Mouse (Mus musculus): ENCODE data around the gene Fgd5. TPM values are rescaled to one million over a fixed set of nuclear protein-coding genes. Genes with fewer than 3 reads are reported as not detected.
A peak's percentile ranks its signal among the peaks of the same experiment; 100 is the strongest.

Gene Fgd5
- total RNA-seq, 2 experiments from 2014 or later, result 0.61 TPM; not detected in 1

DNA sequence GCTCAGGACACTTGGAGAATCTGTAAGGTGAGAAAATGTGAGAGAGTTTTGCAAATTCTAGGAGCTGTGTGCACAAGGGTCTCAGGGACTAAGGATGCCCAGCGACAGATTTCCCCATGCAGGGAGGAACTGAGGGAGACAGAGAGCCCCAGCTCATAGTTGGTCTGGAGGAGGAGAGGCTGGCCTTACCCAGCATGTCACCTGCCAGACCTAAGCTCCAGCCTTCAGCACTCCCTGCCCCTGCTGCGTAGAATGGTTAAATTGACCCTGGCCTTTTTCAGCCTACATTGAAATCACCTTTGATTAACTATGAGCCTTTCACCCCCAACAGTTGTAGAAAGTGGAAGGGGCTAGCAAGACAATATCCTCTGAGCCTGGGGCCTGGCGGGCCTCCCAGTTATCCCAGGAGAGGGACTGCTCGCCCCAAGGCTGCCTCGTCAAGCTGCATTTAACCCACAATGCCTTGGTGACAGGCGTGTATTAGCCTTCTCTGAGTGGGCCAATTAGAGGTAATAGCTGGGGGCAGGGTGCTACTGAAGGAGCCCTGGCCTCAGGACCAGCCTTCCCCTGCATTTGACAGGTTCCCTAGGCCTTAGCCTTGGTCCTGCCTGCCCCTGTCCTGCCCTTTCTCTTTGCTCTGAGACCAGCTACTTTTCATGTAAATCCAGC lies 25.6 kb downstream of the Fgd5 start:
- no peak for ATAC-seq (replicated peaks; ENCODE audit: low FRiP score, poor library complexity, severe bottlenecking)

DNA sequence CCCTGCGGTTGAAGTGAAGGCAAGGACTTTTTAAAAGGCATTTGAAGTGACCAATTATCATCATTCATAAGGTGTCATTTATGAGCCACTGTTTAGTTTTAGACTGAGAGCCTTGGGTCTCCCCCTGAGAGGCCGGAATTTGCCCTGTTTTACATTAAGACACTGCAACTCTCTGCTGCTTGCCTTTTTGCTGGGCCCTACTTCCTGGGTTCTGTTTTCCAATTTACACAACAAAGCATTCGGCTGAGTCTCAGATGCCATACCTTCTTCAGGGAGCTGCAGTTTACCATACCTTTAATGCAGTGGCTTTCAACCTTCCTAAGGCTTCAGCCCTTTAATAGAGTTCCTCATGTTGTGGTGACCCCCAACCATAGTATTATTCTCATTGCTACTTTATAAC lies 26.1 kb downstream of the Fgd5 start:
- ATAC-seq (replicated peaks; ENCODE audit: low FRiP score, poor library complexity, severe bottlenecking), result no peak

DNA sequence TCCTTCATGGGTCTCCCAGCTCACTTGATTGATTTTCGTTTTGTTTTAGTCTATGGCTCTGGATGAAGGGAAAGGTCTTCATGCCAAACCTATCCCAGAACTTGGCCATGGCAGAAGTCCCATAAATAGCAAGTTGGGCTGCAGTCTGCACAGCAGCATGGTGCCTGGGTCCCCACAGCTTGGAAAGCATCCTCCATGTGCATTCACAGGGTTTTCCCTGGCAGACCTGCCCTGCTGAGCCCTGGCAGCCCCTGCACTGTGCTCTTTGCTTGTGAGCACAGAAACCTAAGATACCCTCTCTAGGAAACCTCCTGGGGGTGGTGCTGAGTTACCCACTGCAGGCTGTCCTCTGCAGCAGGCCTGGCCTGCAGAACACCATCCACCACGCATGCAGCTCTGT lies 32.2 kb downstream of the Fgd5 start:
- no peak for ATAC-seq (replicated peaks; ENCODE audit: low FRiP score, poor library complexity, severe bottlenecking)

DNA sequence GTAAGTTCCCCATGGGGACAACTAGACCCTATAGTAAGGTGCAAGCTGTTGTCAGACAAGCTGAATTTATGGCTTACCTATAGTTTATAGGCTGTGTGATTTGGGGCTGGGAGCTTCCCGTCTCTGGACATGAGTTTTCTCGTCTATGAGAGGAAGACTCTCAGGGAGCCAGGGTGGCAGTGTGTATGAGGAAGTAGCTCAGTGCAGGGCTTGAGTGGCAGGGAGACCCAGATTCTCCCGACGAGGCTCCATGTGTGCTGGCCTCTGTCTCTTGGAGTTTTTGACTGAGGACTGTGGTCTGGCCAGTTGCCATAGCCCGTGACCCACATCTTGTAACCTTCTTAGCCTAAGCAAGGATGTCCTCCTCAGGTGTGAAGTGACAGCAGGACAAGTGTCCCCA lies 33.7 kb downstream of the Fgd5 start:
- no peak for ATAC-seq (replicated peaks; ENCODE audit: low FRiP score, poor library complexity, severe bottlenecking)

DNA sequence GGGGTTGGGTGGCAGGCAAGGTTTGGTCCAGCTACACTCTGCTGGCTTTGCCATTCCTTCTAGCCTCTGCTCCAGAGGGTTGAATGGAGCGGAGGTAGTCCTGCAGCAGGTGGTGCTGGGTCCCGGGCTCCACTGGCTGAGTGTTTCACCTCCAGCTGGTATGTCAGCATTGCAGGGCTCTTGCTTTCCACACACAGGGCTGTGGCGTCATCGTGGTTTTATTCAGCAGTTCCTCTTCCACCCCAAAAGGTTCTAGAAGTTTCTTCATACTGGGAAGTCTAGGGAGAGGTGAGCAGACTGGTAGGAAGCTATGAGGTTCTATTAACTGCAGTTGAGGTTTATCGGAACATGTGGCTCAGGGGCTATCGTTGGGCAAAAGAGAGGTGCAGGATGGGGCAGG lies 34.4 kb downstream of the Fgd5 start:
- ATAC-seq (replicated peaks; ENCODE audit: low FRiP score, poor library complexity, severe bottlenecking), result no peak

DNA sequence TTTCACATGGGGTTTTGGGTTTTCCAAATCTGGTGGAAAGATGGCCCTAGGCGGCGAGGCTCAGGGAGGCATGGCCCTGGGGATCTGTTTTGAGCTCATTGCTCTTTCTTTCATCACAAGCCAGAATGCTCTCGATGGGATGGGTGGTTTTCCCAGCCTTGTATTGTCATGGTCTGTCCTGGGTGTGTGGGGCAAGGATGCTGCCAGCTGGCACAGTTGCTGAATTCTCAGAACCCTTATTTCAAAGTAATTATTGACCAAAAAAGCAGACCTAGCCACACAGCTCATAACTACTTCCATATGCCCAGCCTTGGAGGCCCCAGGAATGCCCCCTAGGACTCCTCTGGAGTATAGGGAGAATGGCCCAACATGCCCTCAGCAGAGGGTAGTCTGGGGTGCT lies 34.9 kb downstream of the Fgd5 start:
- ATAC-seq (replicated peaks; ENCODE audit: low FRiP score, poor library complexity, severe bottlenecking), result no peak

DNA sequence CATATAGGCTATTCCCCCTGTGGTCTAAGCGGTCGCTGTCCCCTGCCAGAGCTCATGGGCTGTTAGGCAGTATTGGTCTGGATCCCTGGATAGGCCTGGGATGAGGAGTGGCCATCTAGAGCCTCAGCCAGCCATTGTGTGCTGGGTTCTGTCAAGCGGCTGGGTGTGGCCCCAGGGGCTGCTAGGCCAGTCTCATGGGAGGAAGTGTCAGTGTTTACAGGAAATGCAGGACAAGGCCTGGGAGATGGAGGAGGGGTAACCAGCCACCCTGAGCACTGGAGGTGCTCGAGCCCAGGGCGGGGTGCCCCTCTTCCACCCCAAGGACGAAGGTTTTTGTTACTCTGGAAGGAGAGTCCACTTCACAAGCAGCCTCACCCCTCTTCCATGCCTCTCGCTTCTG lies 36.3 kb downstream of the Fgd5 start:
- ATAC-seq (replicated peaks; ENCODE audit: low FRiP score, poor library complexity, severe bottlenecking), result no peak

DNA sequence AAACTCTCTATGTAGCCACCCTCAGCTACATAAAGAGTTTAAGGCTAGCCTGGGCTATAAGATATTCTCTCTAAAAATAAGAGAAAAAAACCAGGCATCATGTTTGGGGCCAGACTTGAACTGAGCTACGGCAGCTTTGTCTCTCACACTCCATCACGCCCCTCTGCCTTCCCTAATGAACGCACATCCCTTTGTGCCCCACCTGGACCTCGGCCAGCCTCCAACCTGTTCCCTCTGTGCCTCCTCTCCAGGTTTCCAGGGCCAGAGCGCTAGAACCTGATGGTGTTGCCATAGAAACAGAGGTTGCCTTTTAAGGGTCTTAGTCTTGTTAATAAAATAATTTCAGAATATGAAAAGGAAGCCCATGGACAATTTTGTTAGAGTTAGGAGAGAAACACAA lies 37.2 kb downstream of the Fgd5 start:
- no peak for ATAC-seq (replicated peaks; ENCODE audit: low FRiP score, poor library complexity, severe bottlenecking)

DNA sequence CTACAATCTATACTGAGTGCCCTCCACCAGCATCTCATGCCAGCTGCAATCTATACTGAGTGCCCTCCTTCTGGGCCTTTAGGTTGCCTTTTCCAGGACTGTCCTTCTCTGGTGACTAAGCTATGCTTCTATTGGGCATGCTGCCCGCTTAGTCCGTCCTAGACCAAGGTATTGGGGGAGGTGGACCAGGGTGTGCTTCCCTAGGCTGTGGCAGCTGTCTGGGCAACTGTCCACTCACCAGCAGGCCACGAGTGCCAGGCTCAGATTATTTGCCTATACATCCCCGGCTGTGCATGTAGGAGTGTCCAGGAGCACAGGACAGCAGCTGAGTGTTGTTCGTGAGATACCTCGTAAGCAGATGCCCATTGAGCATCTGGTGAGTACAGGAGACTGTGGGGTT lies 38.1 kb downstream of the Fgd5 start:
- ATAC-seq (replicated peaks; ENCODE audit: low FRiP score, poor library complexity, severe bottlenecking), result no peak

DNA sequence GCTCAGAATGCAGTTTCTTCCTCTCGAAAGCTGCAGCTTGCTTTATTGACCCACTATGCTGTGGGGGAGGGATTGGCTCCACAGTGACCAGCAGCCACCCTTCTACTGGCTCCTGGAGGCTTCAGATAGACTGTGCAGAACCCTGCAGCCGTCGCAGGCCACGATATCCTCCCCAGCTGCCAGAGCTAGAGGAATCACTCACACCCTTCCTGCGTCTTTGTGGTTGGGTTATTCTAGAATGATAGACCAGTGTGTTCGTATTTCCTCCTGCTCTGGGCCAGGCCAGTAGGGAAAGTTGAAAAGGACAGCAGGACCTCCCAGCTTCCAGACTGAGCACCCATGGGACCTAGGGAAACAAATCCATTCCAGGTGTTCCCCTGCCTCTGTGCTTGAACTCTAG lies 39.7 kb downstream of the Fgd5 start:
- no peak for ATAC-seq (replicated peaks; ENCODE audit: low FRiP score, poor library complexity, severe bottlenecking)

DNA sequence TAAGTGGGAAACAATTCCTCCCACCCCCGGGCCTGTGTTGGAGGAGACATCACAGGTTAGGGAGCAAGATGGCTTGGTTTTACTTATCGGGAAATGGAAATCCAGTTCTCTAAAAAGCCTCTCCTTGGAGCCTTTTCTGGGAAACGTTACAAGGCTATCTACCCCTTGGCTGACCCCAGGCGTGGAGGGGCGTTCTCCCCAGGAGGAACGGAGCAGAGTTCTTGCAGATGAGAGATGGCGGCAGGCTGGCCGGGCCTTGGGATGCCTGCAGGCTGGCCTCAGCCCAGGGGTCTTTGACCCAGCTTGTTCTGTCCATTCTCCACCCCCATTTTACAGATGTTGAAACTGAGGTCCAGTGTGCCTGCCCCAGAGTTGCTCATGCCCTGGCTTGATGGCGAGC lies 42.4 kb downstream of the Fgd5 start:
- ATAC-seq (replicated peaks; ENCODE audit: low FRiP score, poor library complexity, severe bottlenecking), result no peak

DNA sequence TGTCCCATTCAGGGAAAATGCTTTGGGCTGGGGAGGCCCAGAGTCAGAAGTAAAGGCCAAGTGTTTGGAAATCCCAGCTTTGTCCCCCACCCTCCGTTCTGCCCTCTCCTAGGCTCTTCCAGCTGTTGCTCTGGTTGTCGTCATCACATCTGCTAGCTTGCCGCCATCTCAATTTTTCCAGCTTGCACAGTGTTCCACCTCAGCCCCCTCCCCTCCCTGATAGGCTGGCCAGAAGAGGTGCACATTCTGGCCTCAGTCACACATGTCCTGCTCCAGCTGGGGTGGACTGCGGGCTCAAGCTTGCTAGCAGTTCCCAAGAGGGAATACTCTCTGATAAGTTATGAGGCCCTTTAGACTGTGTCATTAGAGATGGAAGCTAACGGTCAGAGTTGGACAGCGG lies 42.8 kb downstream of the Fgd5 start:
- ATAC-seq (replicated peaks; ENCODE audit: low FRiP score, poor library complexity, severe bottlenecking), result no peak

DNA sequence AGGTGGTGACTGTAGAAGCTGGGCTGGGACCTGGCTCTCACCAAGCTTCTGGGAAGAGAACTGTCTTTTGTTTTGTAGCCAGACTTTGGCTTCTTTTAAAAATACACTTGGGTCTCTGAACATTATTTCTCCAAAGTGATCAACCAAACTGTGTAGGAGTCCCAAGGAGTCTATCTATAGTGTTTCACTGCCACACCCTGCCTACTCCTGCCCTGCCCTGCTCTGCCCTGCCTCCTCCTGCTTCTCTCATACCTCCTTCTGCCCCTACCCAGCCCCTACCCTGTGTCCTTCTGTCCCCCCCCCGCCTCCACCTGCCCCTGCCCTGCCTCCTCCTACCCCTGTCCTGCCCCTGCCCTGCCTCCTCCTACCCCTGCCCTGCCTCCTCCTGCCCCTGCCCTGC lies 46.6 kb downstream of the Fgd5 start:
- ATAC-seq (replicated peaks; ENCODE audit: low FRiP score, poor library complexity, severe bottlenecking), result peak; percentile 62; the same call in 1 of the 2 replicates

DNA sequence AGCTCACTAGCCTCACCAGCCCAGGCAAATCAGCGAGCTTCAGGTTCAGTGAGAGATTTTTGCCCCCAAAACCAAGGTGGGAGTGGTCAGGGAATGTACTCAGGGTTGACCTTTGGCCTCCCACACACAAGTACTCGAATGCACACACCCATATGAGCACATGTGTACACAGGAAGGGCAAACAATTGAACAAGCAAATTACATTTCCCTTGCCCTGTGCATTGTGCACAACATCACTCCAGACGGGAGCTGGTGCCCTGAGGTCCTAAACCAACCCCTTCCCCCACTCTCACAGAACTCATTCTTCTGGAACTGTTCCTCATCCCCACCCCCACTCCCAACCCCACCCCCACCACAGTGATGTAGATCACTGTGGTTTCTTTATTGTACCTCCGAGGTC lies 48.7 kb downstream of the Fgd5 start:
- no peak for ATAC-seq (replicated peaks; ENCODE audit: low FRiP score, poor library complexity, severe bottlenecking)

DNA sequence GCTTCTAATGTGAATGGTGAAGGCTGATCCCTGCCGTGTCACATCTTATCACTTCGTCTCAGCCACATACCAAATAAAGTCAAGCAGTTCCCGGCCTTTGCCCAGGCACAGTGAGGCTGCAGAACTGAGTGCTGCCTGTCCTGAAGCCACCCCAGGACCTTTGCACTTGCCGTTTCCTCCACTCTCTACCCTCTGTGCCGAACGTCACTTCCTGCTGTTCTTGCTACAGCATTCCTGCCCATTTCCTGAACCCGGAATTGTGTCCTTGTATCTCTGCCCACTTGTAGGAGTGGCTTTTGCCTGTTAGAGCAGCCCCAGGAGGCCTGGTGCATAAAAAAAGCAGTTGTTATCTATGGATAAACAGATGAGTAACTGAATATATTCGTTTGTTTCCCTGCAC lies 52.0 kb downstream of the Fgd5 start:
- no peak for ATAC-seq (replicated peaks; ENCODE audit: low FRiP score, poor library complexity, severe bottlenecking)

DNA sequence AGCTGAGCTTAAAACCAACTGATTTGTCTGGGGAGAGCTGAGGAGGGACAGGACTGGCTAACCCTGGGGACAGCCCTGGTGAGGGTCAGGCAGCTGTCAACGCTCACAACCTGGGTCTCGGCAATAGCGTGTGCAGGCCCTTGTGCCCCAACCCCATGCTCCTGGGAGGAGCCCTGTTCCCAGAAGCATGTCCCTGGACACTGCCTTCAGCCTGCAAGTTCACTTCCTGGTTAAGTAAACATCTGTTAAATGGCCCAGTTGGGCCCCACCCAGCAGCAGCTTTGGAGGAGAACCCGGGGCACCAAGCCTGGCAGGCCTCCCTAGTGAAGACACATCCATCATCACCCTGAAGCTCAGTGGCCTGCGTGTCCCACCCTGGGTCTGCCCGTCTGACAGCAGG lies 56.0 kb downstream of the Fgd5 start:
- ATAC-seq (replicated peaks; ENCODE audit: low FRiP score, poor library complexity, severe bottlenecking), result no peak

DNA sequence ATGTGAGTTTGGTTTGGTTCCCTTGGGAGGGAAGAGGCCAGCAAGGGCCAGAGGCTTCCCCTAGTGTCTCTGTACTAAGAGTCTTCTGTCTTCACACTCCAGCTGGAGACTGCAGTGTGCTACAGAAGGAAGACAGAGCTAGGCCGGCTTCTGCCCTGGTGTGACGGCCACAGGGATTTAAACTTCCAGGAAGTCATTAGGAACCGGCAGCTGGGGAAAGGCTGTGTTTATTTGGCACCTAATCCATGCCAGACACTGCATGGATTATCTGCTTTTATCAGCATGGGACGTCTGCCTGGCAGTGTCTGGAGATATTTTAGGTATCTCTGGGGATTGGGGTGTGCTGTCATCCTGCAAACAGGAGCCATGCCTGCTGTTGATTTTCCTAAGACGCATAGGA lies 57.7 kb downstream of the Fgd5 start:
- no peak for ATAC-seq (replicated peaks; ENCODE audit: low FRiP score, poor library complexity, severe bottlenecking)

DNA sequence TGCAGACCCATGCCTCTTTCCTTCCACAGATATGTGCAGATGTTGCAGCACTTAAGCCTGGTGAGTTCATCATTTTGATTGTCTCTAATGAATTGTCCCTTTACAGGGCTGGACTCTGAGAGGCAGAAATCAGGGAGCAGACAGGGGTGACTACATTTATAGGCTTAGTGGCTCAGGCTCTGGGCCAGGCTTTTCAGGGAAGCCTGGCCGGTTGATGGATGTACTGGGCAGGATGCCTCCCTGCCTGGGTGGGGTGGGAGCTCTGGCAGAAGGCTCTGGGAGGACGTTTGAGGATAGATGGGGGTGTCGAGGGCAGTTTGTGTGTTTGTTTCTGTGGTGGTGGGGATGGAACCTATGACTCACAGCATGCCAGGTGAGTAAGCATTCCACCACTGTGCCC lies 59.5 kb downstream of the Fgd5 start:
- no peak for ATAC-seq (replicated peaks; ENCODE audit: low FRiP score, poor library complexity, severe bottlenecking)

DNA sequence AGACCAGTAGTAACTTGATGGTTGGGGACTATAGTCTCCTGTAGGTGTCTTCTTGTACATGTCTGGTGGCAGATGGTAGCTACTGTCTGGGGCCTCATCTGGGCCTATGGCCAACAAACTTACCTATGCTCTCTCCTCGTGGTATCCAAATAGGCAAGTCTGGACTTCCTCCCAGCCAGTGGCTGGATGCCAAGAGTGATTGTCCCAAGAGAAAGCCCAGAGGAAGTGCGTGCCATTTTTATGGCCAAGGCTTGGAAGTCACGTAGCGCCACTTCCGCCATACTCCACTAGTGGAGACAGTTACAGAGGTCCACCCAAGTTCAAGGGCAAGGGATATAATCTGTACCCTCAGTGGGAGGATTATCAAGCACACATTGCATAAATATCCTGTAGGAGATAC lies 62.6 kb downstream of the Fgd5 start:
- ATAC-seq (replicated peaks; ENCODE audit: low FRiP score, poor library complexity, severe bottlenecking), result no peak

DNA sequence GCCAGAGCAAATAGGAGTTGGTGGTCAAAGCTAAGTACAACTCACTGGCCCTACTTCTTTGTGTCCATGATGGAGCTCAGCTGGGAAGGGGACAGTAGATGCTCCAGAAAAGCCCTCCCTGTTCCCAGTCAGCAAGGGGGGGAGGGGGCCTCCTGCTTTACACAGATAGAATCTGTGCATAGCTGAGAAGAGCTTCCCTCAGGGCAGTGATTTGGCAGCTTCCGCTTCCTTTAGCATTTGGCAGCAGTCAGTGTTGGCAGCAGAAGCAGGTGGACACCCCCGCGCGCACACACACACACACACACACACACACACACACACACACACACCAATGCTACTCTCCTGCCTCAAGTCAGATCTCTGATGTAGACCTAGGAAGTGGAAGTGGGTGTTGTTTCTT lies 63.4 kb downstream of the Fgd5 start:
- no peak for ATAC-seq (replicated peaks; ENCODE audit: low FRiP score, poor library complexity, severe bottlenecking)

DNA sequence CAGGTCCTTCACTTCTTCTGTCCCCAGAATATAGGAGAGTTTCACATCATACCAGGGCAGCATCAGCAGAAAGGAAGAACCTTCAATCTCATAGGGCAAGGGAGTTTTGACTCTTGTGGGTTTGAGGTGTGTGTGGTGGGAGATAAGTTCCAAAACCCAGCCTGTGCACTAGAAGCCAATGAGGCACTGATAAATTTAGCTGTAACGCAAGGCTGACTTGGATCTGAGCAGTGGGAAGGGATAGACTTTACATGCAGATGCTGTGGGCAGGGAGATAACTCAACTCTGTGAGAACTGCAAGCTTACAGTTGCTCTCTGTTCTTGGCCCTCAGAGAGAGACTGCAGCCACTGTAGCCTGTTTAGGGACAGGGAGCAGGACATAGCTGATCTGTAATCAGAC lies 64.2 kb downstream of the Fgd5 start:
- no peak for ATAC-seq (replicated peaks; ENCODE audit: low FRiP score, poor library complexity, severe bottlenecking)

DNA sequence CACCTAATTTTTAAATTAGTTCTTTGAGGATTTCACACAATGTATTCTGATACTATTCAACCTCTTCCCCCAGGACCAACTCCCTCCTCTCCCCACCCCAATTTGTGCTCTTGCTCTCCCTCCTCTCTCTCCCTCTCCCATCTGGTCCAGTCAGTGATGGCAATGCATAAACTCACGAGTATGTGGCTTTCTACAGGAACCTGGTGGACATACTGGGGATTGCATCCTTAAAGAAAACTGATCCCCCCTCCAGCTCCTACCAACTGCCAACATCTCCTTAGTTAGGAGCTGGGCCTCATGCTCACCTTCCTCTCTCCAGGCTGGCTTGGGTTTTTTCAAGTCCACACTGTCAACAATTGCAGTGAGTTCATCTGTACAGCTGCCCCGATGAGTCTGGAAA lies 79.1 kb downstream of the Fgd5 start:
- ATAC-seq (replicated peaks; ENCODE audit: low FRiP score, poor library complexity, severe bottlenecking), result no peak

DNA sequence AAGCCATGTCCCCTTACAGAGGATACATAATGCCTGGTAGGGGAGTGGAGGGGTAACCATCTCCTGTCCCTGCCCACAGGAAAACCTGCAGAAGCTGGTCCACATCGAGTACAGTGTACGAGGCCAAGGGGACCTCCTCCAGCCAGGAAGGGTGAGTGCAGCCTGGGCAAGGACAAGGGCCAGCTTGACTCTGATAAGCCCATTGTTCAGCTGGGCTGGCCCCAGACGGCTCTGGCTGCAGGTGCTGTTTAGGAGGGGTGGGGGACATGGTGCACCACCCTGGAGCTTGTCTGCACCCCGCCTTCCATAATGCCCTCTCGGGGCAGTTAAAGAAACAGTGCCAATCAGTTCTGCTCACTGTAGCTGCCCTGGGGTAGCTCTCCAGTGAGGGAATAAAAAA lies 83.0 kb downstream of the Fgd5 start:
- ATAC-seq (replicated peaks; ENCODE audit: low FRiP score, poor library complexity, severe bottlenecking), result no peak

All from erythroid progenitor cell, adult 5-6 weeks (primary cell).